Mouse (Mus musculus): ENCODE measurements around the gene Mob3c. TPM values are rescaled to one million over a fixed set of nuclear protein-coding genes. Genes with fewer than 3 reads are reported as not detected.
A peak's percentile ranks its signal among the peaks of the same experiment; 100 is the strongest.

The Mob3c gene
- polyA plus RNA-seq, 1 experiment, result 17.8 TPM

DNA sequence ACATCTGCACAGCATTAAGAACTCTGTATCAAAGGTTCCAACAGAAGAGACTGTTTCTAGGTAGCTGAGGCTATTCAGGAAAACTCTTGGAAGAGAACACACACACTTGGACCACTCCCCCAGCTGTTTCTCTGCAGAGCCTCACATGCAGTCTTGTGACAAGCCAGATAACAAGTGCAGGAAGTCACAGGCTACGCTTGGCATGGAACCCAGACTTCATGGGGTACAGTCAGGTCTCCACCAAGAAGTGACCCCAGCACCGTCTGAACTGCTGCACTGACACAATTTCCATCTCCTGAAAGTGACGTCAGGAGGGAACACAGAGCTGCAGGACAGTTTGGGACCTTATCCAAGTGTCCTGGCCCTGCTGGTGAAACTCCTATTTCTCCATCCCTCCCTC, 6.0 kb upstream of the Mob3c start:
- H3K36me3 ChIP-seq (ENCODE audit: control insufficient read depth, insufficient read depth, low read length), result no peaks in the 10 kb centered on the region
- H3K4me1 ChIP-seq (ENCODE audit: control insufficient read depth, insufficient read depth, low read length), result no peaks in the 10 kb centered on the region
- H3K4me3 ChIP-seq (ENCODE audit: insufficient read depth, low read depth, low read length), result no peak overlapping the region
- 59% methylated on average over 3 of the region's 3 CpGs for WGBS
- no peaks in the 10 kb centered on the region for H3K27me3 ChIP-seq (replicated peaks; ENCODE audit: control insufficient read depth, insufficient read depth, low read length)
- peak; percentile 21 for DNase-seq
- H3K27ac ChIP-seq (ENCODE audit: insufficient read depth, low read depth, low read length), result no peak overlapping the region
- TF ChIP-seq POLR2A (IDR thresholded peaks at IDR 0.05; ENCODE audit: low read depth, low read length) (no peak), CTCF (conservative IDR thresholded peaks at IDR 0.05; ENCODE audit: insufficient read depth, insufficient read length, low read depth, low read length) (no peak)

DNA sequence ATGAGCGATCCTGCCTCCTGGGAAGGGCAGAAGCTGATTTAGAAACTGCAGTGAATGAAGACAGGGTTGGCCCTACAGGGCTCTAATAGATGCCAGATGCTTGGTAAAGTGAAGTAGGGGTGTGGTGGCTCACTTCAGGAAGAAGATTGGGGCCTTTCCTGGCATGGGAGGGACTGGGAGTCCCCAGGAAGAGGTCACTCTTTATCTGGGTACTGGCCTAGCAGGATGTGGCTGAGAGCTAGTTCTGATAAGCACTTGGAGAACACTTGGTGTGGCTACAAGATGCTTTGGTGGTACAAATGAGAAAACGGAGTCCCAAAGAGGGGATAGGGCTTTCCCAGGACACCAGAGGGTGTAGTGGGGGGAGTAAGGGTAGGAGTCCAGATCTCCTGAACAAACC, 3.7 kb upstream of the Mob3c start:
- no peaks in the 10 kb centered on the region for H3K27me3 ChIP-seq (replicated peaks; ENCODE audit: control insufficient read depth, insufficient read depth, low read length)
- H3K4me3 ChIP-seq (ENCODE audit: insufficient read depth, low read depth, low read length), result no peak overlapping the region
- no peak for DNase-seq
- H3K4me1 ChIP-seq (ENCODE audit: control insufficient read depth, insufficient read depth, low read length), result no peaks in the 10 kb centered on the region
- no peak overlapping the region for H3K27ac ChIP-seq (ENCODE audit: insufficient read depth, low read depth, low read length)
- H3K36me3 ChIP-seq (ENCODE audit: control insufficient read depth, insufficient read depth, low read length), result no peaks in the 10 kb centered on the region
- WGBS, result 82% methylated on average over 2 of the region's 2 CpGs
- TF ChIP-seq POLR2A (IDR thresholded peaks at IDR 0.05; ENCODE audit: low read depth, low read length) (no peak), CTCF (conservative IDR thresholded peaks at IDR 0.05; ENCODE audit: insufficient read depth, insufficient read length, low read depth, low read length) (no peak)

DNA sequence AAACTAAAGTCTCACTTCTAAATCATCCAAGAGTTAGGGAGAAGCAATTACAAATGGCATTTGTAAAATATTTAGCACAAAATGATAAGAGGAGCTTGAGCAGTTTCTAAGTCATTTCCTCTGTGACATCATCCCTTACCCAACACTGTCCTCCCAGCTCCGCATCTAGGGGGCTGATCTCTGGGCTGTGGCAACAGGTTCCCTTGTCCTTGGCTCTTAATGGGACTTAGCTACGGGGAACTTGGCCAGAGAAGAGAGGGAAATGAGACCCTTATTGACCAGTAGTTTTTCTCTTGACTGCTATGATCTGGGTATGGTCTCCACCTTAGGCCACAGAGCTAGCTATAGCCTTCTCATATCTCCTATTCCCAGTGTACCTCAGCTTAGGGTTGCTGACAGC, 2.6 kb upstream of the Mob3c start:
- H3K27me3 ChIP-seq (replicated peaks; ENCODE audit: control insufficient read depth, insufficient read depth, low read length), result no peaks in the 10 kb centered on the region
- H3K4me3 ChIP-seq (ENCODE audit: insufficient read depth, low read depth, low read length), result no peak overlapping the region
- DNase-seq, result no peak
- no peaks in the 10 kb centered on the region for H3K36me3 ChIP-seq (ENCODE audit: control insufficient read depth, insufficient read depth, low read length)
- H3K27ac ChIP-seq (ENCODE audit: insufficient read depth, low read depth, low read length), result no peak overlapping the region
- WGBS, result 91% methylated on average over 2 of the region's 2 CpGs
- TF ChIP-seq CTCF (conservative IDR thresholded peaks at IDR 0.05; ENCODE audit: insufficient read depth, insufficient read length, low read depth, low read length), result no peak
- TF ChIP-seq POLR2A (IDR thresholded peaks at IDR 0.05; ENCODE audit: low read depth, low read length), result no peak
- peaks cover 2% of the 10 kb centered on the region; the same call in 1 of the 2 replicates for H3K4me1 ChIP-seq (ENCODE audit: control insufficient read depth, insufficient read depth, low read length)

DNA sequence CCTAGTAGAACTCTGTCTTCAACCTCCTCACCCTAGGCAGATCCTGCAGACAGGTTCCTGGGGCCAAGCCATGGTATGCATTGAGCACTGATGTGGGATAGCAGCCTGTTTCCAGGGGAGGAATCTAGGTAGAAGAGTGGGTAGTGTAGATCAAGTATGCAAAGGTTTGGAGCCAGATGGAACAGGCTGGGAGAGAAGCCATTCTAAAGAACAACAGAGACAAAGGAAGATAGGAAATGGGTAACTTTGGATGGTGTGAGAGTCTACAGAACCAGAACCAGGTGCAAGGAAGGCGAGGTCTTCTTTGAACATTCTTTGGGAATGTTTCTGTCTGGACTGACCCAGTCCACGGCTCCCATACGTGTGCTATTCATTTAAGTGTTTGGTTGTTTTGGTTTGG, 826 bp upstream of the Mob3c start:
- TF ChIP-seq CTCF (conservative IDR thresholded peaks at IDR 0.05; ENCODE audit: insufficient read depth, insufficient read length, low read depth, low read length) (no peak), POLR2A (IDR thresholded peaks at IDR 0.05; ENCODE audit: low read depth, low read length) (no peak)
- H3K27ac ChIP-seq (ENCODE audit: insufficient read depth, low read depth, low read length), result no peak overlapping the region
- DNase-seq, result no peak
- H3K27me3 ChIP-seq (replicated peaks; ENCODE audit: control insufficient read depth, insufficient read depth, low read length), result no peaks in the 10 kb centered on the region
- no peak overlapping the region for H3K4me3 ChIP-seq (ENCODE audit: insufficient read depth, low read depth, low read length)
- H3K4me1 ChIP-seq (ENCODE audit: control insufficient read depth, insufficient read depth, low read length), result peaks cover 3% of the 10 kb centered on the region; the same call in 1 of the 2 replicates
- WGBS, result 56% methylated on average over 3 of the region's 3 CpGs
- H3K36me3 ChIP-seq (ENCODE audit: control insufficient read depth, insufficient read depth, low read length), result no peaks in the 10 kb centered on the region; the same call in 1 of the 2 replicates

DNA sequence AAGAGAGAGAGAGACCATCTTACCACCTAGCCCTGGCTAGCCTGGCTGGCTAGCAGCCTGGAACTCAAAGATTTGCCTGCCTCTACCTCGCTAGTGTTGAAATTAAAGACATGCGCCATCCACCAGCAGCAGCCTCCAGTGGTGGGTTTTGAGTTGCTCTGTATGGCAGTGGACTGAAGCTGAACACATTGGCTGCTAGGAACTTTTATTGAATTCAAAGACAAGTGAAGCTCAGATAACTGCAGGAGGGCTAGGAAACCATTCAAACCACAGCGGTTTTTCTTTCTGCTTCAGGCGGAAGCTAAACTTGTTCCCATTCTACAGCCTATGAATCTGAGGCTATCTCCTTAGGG, 381 bp upstream of the Mob3c start:
- peak overlapping the region; percentile 85 for H3K4me3 ChIP-seq (ENCODE audit: insufficient read depth, low read depth, low read length)
- no peak for TF ChIP-seq POLR2A (IDR thresholded peaks at IDR 0.05; ENCODE audit: low read depth, low read length)
- TF ChIP-seq CTCF (conservative IDR thresholded peaks at IDR 0.05; ENCODE audit: insufficient read depth, insufficient read length, low read depth, low read length), result no peak

DNA sequence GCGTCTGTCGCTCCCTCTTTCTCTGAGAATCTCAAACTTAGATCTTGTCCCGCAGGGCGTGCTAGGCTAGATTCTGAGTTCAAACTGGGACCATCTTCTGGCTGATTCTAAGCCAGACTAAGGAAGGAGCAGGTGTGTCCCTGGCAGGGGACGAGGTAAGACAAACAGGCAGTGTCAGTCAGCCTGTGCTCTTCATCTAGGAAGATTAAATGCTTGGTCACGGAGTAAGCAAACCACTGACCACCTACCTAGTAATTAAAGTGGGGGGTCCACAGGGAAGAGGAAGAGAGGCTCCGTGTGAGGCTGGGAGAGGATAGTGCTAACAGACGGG, 645 bp downstream of the Mob3c start:
- peak overlapping the region; percentile 85 for H3K4me3 ChIP-seq (ENCODE audit: insufficient read depth, low read depth, low read length)
- H3K4me1 ChIP-seq (ENCODE audit: control insufficient read depth, insufficient read depth, low read length), result peaks cover 3% of the 10 kb centered on the region; the same call in 1 of the 2 replicates
- TF ChIP-seq POLR2A (IDR thresholded peaks at IDR 0.05; ENCODE audit: low read depth, low read length) (no peak), CTCF (conservative IDR thresholded peaks at IDR 0.05; ENCODE audit: insufficient read depth, insufficient read length, low read depth, low read length) (no peak)
- no peak for DNase-seq
- 12% methylated on average over 8 of the region's 8 CpGs for WGBS
- H3K27ac ChIP-seq (ENCODE audit: insufficient read depth, low read depth, low read length), result no peak overlapping the region
- no peaks in the 10 kb centered on the region; the same call in 1 of the 2 replicates for H3K36me3 ChIP-seq (ENCODE audit: control insufficient read depth, insufficient read depth, low read length)
- H3K27me3 ChIP-seq (replicated peaks; ENCODE audit: control insufficient read depth, insufficient read depth, low read length), result no peaks in the 10 kb centered on the region

More for the DNA sequence above, 381 bp upstream of the Mob3c start:
- H3K27ac ChIP-seq (ENCODE audit: insufficient read depth, low read depth, low read length), result 0 out of 2 replicates have a peak overlapping the region, but pooled peaks have one; percentile 21
- H3K36me3 ChIP-seq (ENCODE audit: control insufficient read depth, insufficient read depth, low read length), result no peaks in the 10 kb centered on the region; the same call in 1 of the 2 replicates
- no peak for DNase-seq
- 2% methylated on average over 4 of the region's 4 CpGs for WGBS
- peaks cover 3% of the 10 kb centered on the region; the same call in 1 of the 2 replicates for H3K4me1 ChIP-seq (ENCODE audit: control insufficient read depth, insufficient read depth, low read length)
- H3K27me3 ChIP-seq (replicated peaks; ENCODE audit: control insufficient read depth, insufficient read depth, low read length), result no peaks in the 10 kb centered on the region

DNA sequence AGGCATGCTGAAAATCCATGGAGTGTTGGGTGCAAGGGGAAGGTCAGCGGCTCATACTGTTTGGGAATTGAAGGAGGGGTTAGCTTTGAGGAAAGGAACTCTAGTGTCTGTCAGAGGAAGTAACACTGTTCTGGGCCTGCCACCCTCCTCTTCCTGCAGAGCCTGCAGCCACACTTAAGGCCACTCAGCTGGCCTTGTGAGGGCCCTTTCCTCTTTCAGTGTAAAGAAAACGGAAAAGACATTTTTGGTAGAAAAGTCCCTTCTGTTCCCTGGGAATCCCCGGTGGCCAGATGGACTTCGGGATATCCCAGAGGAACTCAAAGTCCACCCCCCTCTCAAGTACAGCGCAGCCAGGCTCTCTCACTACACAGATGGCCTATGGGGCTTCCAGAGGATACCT, 2.6 kb downstream of the Mob3c start:
- 58% methylated on average over 5 of the region's 5 CpGs for WGBS
- Histone ChIP-seq H3K27me3 (replicated peaks; ENCODE audit: control insufficient read depth, insufficient read depth, low read length) (no peaks in the 10 kb centered on the region), H3K4me1 (ENCODE audit: control insufficient read depth, insufficient read depth, low read length) (peaks cover 3% of the 10 kb centered on the region; the same call in 1 of the 2 replicates), H3K27ac (ENCODE audit: insufficient read depth, low read depth, low read length) (no peak overlapping the region), H3K4me3 (ENCODE audit: insufficient read depth, low read depth, low read length) (no peak overlapping the region), H3K36me3 (ENCODE audit: control insufficient read depth, insufficient read depth, low read length) (no peaks in the 10 kb centered on the region; the same call in 1 of the 2 replicates)
- DNase-seq, result peak; percentile 24
- no peak for TF ChIP-seq POLR2A (IDR thresholded peaks at IDR 0.05; ENCODE audit: low read depth, low read length)
- no peak for TF ChIP-seq CTCF (conservative IDR thresholded peaks at IDR 0.05; ENCODE audit: insufficient read depth, insufficient read length, low read depth, low read length)
